Comparison of ENCODE assay signal across 17 mouse cellular contexts in the genomic region with DNA sequence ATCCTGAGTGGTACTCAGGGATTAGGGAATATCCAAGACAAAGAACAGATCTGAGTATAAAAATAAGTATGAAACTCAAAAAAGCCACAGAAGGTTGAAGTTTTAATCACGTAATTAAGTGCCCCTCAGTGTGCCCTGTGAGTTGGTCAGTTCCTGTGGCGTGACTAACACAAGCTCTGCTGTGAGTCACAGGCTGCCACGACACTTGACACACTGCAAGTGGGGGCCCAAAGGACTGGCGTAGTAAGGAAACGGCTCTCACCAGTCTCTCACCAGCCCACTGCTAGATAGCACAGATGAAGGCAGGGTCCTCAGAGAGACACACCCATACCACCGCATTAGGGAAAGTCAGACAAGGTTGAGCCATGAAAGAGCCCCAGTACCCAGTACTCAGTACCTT. TPM values are rescaled to one million over a fixed set of nuclear protein-coding genes. Genes with fewer than 3 reads are reported as not detected.
"Had no signal": no experiment of that assay in that cellular context is flagged by ENCODE, and none has a peak within 500 bp of the region (broad histone marks: within the 10 kb centered on the region; RNA-seq: fewer than 3 reads in every experiment).

No protein-coding gene starts in this region.

- H3K4me1 ChIP-seq: limb, embryonic 13.5 days; midbrain, embryonic 15.5 days; neural tube, embryonic 13.5 days; stomach, embryonic 15.5 days had no signal

- H3K9ac ChIP-seq: limb, embryonic 13.5 days; liver, embryonic 14.5 days; midbrain, embryonic 15.5 days; neural tube, embryonic 13.5 days; stomach, embryonic 15.5 days had no signal

- DNase-seq: kidney, postnatal 10 days; kidney, postnatal 4 days; left cerebral cortex, postnatal 4 days; lung, adult 18-20 months; lung, postnatal 36 days; retina, postnatal 1 day; right cerebral cortex, postnatal 4 days; spleen, adult 18-20 months; thymus, postnatal 4 days had no signal

- ATAC-seq: midbrain, embryonic 15.5 days had no signal

- H3K27me3 ChIP-seq: limb, embryonic 13.5 days; midbrain, embryonic 15.5 days; neural tube, embryonic 13.5 days; stomach, embryonic 15.5 days had no signal

- H3K9me3 ChIP-seq: limb, embryonic 13.5 days; midbrain, embryonic 15.5 days; neural tube, embryonic 13.5 days; stomach, embryonic 15.5 days had no signal

- H3K36me3 ChIP-seq: limb, embryonic 13.5 days; midbrain, embryonic 15.5 days; neural tube, embryonic 13.5 days; stomach, embryonic 15.5 days had no signal

- H3K27ac ChIP-seq: layer of hippocampus, adult 2 months; limb, embryonic 13.5 days; liver, embryonic 14.5 days; midbrain, embryonic 15.5 days; neural tube, embryonic 13.5 days; stomach, embryonic 15.5 days had no signal

- H3K4me3 ChIP-seq: layer of hippocampus, adult 2 months; limb, embryonic 13.5 days; midbrain, embryonic 15.5 days; neural tube, embryonic 13.5 days; stomach, embryonic 15.5 days had no signal

- H3K4me2 ChIP-seq: limb, embryonic 13.5 days; midbrain, embryonic 15.5 days; neural tube, embryonic 13.5 days; stomach, embryonic 15.5 days had no signal

RNA-seq across cellular contexts. Expression of gene Galnt15, which starts 21.4 kb away (rescaled TPM):
- total RNA-seq: megakaryocyte progenitor cell, adult 5-6 weeks; monocyte, adult 5-6 weeks had no signal
- polyA plus RNA-seq: liver, embryonic 14.5 days had no signal
